Mouse (Mus musculus): Measurements from ENCODE around the gene Lrguk. TPM values are rescaled to one million over a fixed set of nuclear protein-coding genes. Genes with fewer than 3 reads are reported as not detected.
A peak's percentile ranks its signal among the peaks of the same experiment; 100 is the strongest.

Gene Lrguk
- polyA plus RNA-seq (2012; rRNA removed): 1.5 and 2.1 TPM in 2 replicates

DNA sequence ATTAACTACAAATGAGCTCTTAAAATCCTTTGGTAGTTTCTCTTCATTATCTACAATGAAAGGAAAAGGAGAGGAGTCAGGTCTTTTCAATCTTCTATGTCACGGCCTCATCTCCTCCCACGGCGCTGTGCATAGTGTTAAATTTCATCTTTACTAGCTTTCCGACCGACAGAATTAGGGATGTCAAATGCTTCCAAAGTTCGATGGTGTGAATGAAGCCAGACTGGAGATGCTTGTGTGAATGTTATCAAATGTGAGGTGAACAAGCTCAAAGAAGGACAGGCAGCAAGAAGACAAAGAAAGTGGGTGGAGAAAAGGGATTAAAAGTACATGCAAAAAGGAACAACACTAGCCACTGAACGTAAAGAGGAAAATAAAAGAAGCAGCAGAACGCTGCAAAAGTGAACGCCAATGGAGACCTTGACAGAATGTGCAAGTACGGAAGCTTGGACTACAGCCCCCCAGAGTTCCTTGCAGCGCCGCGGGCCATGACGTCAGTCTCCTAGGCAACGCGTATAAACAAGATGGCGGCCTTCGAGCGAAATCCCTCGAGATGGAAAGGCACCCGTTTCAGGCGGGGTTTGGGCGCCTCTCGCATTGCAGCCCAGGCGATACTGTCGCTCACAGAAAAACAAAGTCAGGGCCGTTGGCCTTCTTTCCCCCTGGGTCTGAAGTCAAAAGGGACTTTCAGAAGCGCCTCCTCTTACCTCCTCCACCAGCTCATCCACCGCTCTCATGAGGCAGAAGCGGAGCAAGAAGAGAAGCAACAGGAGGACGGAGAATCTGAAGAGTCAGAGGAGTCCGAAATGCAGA lies at the start of gene Lrguk:
Gene Lrguk, plus strand, starts transcription at position 516 of the 813 bp plus-strand sequence.
- 0 out of 2 replicates have a peak, but pooled peaks have one; percentile 2 for TF ChIP-seq POLR2A (IDR thresholded peaks at IDR 0.05; ENCODE audit: borderline replicate concordance, extremely low read depth, low read depth, low read length)
- TF ChIP-seq CTCF (IDR thresholded peaks at IDR 0.05; ENCODE audit: insufficient read depth, low read length): no peak
- peak; percentile 77 for DNase-seq
- 5% methylated on average over 32 of the region's 32 CpGs for WGBS
- H3K4me1 ChIP-seq (ENCODE audit: control insufficient read depth, insufficient read depth, low read length): no peaks in the 10 kb centered on the region; the same call in 1 of the 2 replicates
- peak within 1 kb of the TSS; percentile 60 for H3K4me3 ChIP-seq (replicated peaks; ENCODE audit: extremely low read depth, low read depth, low read length)

DNA sequence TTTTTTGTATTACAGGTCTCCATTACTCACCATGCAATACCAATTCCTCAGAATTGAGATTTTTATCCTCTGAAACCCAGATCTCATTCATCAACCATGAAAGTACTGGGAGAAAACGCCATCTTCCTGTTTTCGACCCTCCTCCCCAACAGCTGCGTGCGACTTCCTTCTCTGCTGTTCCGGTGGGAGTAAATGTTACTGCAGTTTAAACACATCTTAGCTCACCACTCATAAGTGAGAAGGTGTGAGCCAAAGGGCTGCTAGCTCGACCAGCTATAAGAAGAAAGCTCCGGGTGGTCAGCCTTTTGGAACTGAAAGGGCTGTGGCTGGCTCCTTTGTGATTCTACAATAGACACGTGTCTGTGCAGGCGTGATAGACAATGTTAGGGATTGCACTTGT lies 46.5 kb upstream of the Lrguk start:
- no peak for DNase-seq
- 46% methylated on average over 9 of the region's 9 CpGs for WGBS
- TF ChIP-seq CTCF (IDR thresholded peaks at IDR 0.05; ENCODE audit: insufficient read depth, low read length) (no peak), POLR2A (IDR thresholded peaks at IDR 0.05; ENCODE audit: borderline replicate concordance, extremely low read depth, low read depth, low read length) (no peak)
- H3K4me3 ChIP-seq (replicated peaks; ENCODE audit: extremely low read depth, low read depth, low read length): no peak overlapping the region
- H3K4me1 ChIP-seq (ENCODE audit: control insufficient read depth, insufficient read depth, low read length): no peaks in the 10 kb centered on the region

DNA sequence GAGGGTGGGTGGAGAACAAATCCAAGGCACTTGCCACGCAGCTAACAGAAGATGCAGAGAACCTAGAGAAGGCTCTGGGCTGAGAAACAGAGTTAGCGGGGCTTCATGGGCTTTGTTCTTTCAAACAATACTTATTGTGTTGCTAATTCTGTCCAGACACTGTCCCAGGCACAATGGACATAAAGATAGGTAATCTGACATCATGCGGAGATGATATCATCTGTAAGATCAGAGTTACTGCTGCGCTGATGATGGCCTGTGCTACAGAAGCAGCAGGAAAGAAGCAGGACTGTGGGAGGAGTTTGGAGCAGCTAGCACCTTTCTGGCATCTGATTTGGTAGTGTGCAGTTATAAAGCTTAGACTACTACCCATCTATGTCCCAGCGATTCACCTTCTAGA lies 42.1 kb upstream of the Lrguk start:
- 71% methylated on average over 5 of the region's 5 CpGs for WGBS
- H3K4me3 ChIP-seq (replicated peaks; ENCODE audit: extremely low read depth, low read depth, low read length): no peak overlapping the region
- TF ChIP-seq POLR2A (IDR thresholded peaks at IDR 0.05; ENCODE audit: borderline replicate concordance, extremely low read depth, low read depth, low read length) (no peak), CTCF (IDR thresholded peaks at IDR 0.05; ENCODE audit: insufficient read depth, low read length) (no peak)
- no peak for DNase-seq
- no peaks in the 10 kb centered on the region for H3K4me1 ChIP-seq (ENCODE audit: control insufficient read depth, insufficient read depth, low read length)

DNA sequence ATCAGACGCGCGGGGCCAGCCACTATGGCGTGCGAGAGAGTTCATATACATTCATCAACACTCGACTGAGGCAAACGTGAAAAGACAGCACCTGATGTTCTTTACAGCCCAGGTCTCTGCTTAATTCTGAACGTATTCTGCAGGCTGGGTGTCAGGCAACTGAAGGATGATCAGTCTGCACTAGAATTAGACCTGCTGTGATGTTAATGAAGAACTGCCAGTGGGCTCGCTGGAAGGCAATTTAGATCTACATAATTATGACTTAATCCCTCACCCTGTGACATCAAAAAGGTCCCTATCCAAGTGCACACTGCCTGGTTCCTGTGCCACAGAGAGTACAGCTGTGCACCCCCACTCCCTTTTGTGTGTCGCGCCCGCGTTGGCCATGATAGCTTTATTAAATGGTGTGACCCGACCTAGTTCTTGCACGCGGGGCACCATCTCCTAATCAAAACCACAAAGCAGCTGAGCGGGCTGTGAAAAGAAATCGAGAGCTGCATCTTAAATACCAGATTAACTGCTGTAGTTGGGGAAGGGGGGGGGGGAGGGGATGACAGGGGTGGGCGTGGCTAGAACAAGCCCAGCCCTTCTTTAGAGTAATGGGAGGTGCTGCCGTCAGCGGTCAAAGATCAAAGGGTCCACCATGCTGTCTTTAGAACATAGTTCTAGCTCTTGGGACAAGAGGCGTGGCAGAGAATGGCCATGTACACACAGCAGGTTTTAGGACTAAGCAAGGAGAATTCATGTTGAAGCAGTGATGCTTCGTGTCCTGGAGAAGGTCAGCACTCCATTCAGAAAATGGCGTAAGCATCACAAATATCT lies 36.8 kb upstream of the Lrguk start:
- no peak for TF ChIP-seq CTCF (IDR thresholded peaks at IDR 0.05; ENCODE audit: insufficient read depth, low read length)
- no peak for TF ChIP-seq POLR2A (IDR thresholded peaks at IDR 0.05; ENCODE audit: borderline replicate concordance, extremely low read depth, low read depth, low read length)
- 66% methylated on average over 24 of the region's 24 CpGs for WGBS
- DNase-seq: no peak
- Histone ChIP-seq H3K4me1 (ENCODE audit: control insufficient read depth, insufficient read depth, low read length) (no peaks in the 10 kb centered on the region), H3K4me3 (replicated peaks; ENCODE audit: extremely low read depth, low read depth, low read length) (no peak overlapping the region)

DNA sequence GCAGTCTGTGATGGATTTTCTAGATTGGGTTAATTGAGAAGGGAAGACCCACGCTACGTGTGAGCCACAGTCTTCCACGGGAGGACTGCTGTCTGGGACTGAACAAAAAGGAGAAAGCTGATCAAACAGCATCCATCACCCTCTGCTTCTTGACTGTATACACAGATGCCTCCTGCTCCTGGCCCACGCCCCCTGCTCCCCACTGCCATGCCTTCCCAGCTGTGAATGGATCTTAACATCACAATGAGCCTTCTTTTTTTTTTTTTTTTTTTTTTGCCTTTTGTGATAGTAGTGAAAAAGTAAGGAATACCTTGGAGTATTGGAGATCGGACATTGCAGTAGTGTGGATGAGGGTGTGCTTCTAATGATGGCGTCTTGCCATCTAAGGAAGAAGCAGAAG lies 35.4 kb upstream of the Lrguk start:
- DNase-seq: no peak
- TF ChIP-seq CTCF (IDR thresholded peaks at IDR 0.05; ENCODE audit: insufficient read depth, low read length) (no peak), POLR2A (IDR thresholded peaks at IDR 0.05; ENCODE audit: borderline replicate concordance, extremely low read depth, low read depth, low read length) (no peak)
- no peak overlapping the region for H3K4me3 ChIP-seq (replicated peaks; ENCODE audit: extremely low read depth, low read depth, low read length)
- H3K4me1 ChIP-seq (ENCODE audit: control insufficient read depth, insufficient read depth, low read length): no peaks in the 10 kb centered on the region
- 56% methylated on average over 6 of the region's 6 CpGs for WGBS

DNA sequence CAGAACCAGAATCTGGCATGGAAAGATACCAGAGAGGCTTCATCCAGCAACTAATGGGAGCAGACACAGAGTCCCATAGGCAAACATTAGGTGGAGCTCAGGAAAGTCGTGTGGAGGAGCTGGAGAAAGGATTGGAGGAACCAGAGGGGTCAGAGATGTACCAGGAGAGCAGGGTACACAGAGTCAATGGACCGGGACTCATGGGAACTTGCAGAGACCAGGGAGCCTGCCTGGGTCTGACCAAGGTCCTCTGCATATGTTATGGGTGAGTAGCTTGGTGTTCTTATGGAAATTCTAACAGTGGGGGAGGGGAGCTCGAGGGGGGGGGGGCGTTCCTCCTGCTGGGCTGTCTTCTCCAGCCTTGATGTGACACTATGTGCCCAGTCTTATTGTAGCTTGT lies 30.7 kb upstream of the Lrguk start:
- H3K4me1 ChIP-seq (ENCODE audit: control insufficient read depth, insufficient read depth, low read length): no peaks in the 10 kb centered on the region
- 34% methylated on average over 4 of the region's 4 CpGs for WGBS
- DNase-seq: no peak
- H3K4me3 ChIP-seq (replicated peaks; ENCODE audit: extremely low read depth, low read depth, low read length): no peak overlapping the region
- TF ChIP-seq CTCF (IDR thresholded peaks at IDR 0.05; ENCODE audit: insufficient read depth, low read length) (no peak), POLR2A (IDR thresholded peaks at IDR 0.05; ENCODE audit: borderline replicate concordance, extremely low read depth, low read depth, low read length) (no peak)

DNA sequence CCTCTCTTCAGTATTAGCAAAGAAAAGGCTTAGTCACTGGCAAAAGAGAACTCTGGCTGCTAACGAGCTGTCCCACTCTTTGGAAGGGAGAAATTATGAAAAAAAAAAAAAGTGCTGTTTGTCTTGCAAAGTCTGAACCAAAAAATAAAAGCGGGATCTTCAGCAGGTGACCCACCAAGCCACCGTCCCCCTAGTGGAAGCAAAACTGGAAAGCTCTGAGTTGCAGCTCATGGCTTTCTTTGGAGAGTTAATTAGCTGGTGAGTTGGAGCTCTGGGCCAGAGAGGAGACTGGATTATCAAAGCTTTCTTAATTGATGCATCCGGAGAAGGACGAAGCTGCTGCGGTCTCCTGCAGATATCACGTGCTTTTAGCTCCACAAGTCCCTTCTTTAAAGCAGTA lies 29.7 kb upstream of the Lrguk start:
- DNase-seq: no peak
- 44% methylated on average over 7 of the region's 7 CpGs for WGBS
- H3K4me1 ChIP-seq (ENCODE audit: control insufficient read depth, insufficient read depth, low read length): no peaks in the 10 kb centered on the region
- no peak overlapping the region for H3K4me3 ChIP-seq (replicated peaks; ENCODE audit: extremely low read depth, low read depth, low read length)
- TF ChIP-seq CTCF (IDR thresholded peaks at IDR 0.05; ENCODE audit: insufficient read depth, low read length): no peak
- no peak for TF ChIP-seq POLR2A (IDR thresholded peaks at IDR 0.05; ENCODE audit: borderline replicate concordance, extremely low read depth, low read depth, low read length)

DNA sequence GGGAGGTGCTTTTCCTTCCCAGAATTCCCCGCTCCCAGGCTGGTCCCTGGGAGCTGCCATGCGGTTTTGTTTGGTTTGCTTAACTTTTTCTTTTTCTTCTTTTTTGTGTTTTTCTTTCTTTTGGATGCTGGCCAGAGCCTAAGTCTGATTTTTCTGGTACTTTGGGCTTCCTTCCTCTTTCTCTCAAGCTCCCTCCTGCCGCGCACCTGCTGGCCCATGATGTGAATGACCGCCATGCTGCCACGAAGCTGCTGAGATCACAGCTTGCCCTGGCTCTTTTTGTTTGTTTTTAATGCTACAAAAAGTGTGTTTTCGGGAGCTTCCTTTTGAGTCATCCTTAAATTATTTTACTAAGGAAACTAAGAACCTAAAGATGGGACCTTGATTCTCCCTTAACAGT lies 28.6 kb upstream of the Lrguk start:
- TF ChIP-seq POLR2A (IDR thresholded peaks at IDR 0.05; ENCODE audit: borderline replicate concordance, extremely low read depth, low read depth, low read length): no peak
- TF ChIP-seq CTCF (IDR thresholded peaks at IDR 0.05; ENCODE audit: insufficient read depth, low read length): no peak

DNA sequence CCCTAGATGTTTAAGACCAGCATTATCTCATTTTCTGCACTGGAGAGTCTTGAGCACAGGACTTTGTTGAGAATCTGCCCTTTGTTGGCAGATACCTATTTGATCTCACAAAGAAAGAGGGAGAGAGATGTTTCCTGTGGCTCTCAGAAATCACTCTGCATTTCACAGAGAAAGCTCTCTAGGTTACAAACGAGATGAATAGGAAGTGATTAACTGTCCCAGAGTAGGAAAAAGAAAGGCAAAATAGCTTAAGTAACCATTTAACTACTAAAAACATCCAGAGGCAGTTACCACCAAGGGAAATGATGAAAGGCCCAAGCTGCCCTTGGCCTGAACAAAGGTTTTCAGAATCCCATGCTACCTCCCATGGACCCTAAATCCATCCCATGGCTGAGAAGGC lies 26.2 kb upstream of the Lrguk start:
- no peak overlapping the region for H3K4me3 ChIP-seq (replicated peaks; ENCODE audit: extremely low read depth, low read depth, low read length)
- H3K4me1 ChIP-seq (ENCODE audit: control insufficient read depth, insufficient read depth, low read length): no peaks in the 10 kb centered on the region
- no peak for DNase-seq
- TF ChIP-seq CTCF (IDR thresholded peaks at IDR 0.05; ENCODE audit: insufficient read depth, low read length) (no peak), POLR2A (IDR thresholded peaks at IDR 0.05; ENCODE audit: borderline replicate concordance, extremely low read depth, low read depth, low read length) (no peak)
- 26% methylated on average over 1 of the region's 1 CpGs for WGBS

More for the DNA sequence above, 28.6 kb upstream of the Lrguk start:
- no peak for DNase-seq
- no peak overlapping the region for H3K4me3 ChIP-seq (replicated peaks; ENCODE audit: extremely low read depth, low read depth, low read length)
- no peaks in the 10 kb centered on the region for H3K4me1 ChIP-seq (ENCODE audit: control insufficient read depth, insufficient read depth, low read length)
- WGBS: 73% methylated on average over 7 of the region's 7 CpGs
